Mouse (Mus musculus) thymus, adult 2 months (tissue): Measurements from ENCODE around the gene Igf1r.

ENCODE experiments used
- CTCF ChIP-seq: fragments of 200-500 bp; IDR thresholded peaks from 2 replicates; pipeline ENCODE4 v1.5.1; 2012; ENCODE audit warnings: mild to moderate bottlenecking, control low read depth, low read length, moderate library complexity, borderline replicate concordance; ENCODE audit not compliant: control insufficient read depth, poor library complexity, insufficient read depth; ENCODE audit errors: extremely low read depth
- POLR2A ChIP-seq: fragments of 200-500 bp; IDR thresholded peaks from 2 replicates; pipeline ENCODE4 v1.6.1; 2012; ENCODE audit warnings: mild to moderate bottlenecking, low read length, control low read depth, moderate library complexity; ENCODE audit not compliant: control insufficient read depth, poor library complexity, insufficient read depth; ENCODE audit errors: extremely low read depth

DNA sequence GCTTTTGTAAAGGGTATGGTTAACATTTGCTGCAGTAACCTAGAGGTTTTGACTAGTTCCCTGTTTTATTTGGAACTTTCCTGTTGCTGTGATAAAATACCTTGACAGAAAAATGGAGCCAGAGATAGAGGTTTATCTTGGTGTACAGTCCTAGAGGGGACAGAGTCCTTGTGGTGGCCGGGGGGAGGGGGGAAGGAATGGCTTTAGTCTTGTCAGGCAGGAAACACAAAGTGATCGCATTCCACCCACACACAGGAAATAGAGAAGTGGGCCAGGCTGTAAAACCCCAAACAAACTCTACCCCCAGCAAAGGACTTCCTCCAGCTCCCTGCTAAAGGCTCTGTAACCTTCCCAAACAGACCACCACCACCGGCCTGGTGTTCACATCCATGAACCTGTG is 211.4 kb downstream of the Igf1r start:
- no peak for TF ChIP-seq POLR2A
- no peak for TF ChIP-seq CTCF
